Mouse (Mus musculus) intestine, embryonic 16.5 days (tissue): ENCODE data around the gene Crbn. TPM values are rescaled to one million over a fixed set of nuclear protein-coding genes. Genes with fewer than 3 reads are reported as not detected.

Experiments used
- ATAC-seq: fragments of 200-750 bp; cut with Nextera tagmentation; 2 replicates; pipeline ENCODE4 v1.8.0; 2017; ENCODE audit warnings: moderate TSS enrichment, moderate library complexity
- H3K27ac ChIP-seq: fragments of 300-500 bp; sonication (generic); 2 replicates; pipeline ENCODE4 v1.5.1; 2014; ENCODE audit warnings: mild to moderate bottlenecking, low read length
- H3K27me3 ChIP-seq: fragments of 300-500 bp; sonication (generic); replicated peaks from 2 replicates; pipeline ENCODE4 v1.6.1; 2014; ENCODE audit warnings: low read length, control low read depth, mixed read lengths; ENCODE audit not compliant: control insufficient read depth, insufficient read depth
- H3K36me3 ChIP-seq: fragments of 300-500 bp; sonication (generic); 2 replicates; pipeline ENCODE4 v1.6.1; 2014; ENCODE audit warnings: low read length, control low read depth; ENCODE audit not compliant: control insufficient read depth, insufficient read depth
- H3K4me1 ChIP-seq: fragments of 300-500 bp; sonication (generic); 2 replicates; pipeline ENCODE4 v1.6.1; 2014; ENCODE audit warnings: low read length, control low read depth, mixed read lengths; ENCODE audit not compliant: control insufficient read depth, insufficient read depth
- H3K4me2 ChIP-seq: fragments of 300-500 bp; sonication (generic); 2 replicates; pipeline ENCODE4 v1.6.1; 2014; ENCODE audit warnings: low read depth, low read length, control low read depth
- H3K4me3 ChIP-seq: fragments of 300-500 bp; sonication (generic); 2 replicates; pipeline ENCODE4 v1.5.1; 2014; ENCODE audit warnings: mild to moderate bottlenecking, low read length
- H3K9ac ChIP-seq: fragments of 300-500 bp; sonication (generic); 2 replicates; pipeline ENCODE4 v1.6.1; 2014; ENCODE audit warnings: low read depth, low read length
- H3K9me3 ChIP-seq: fragments of 300-500 bp; sonication (generic); 2 replicates; pipeline ENCODE4 v1.6.1; 2016; ENCODE audit warnings: low read length, control low read depth; ENCODE audit not compliant: control insufficient read depth
- WGBS: fragments of 180-500 bp; shearing (Covaris S2); extraction: QIAGEN DNeasy Blood & Tissue Kit; methylation state at CpG from one replicate; pipeline ENCODE4 v1.1.7; 2014; 5-methylcytosine and 5-hydroxymethylcytosine counted together
- polyA plus RNA-seq: library from polyadenylated mRNA; unstranded; fragments of >200 nt; fragmentation: Nextera tagmentation; extraction: Ambion mirVana; gene quantifications from 2 replicates; pipeline ENCODE4 v1.2.1, GENCODE M21; 2015

The Crbn gene
- polyA plus RNA-seq, 1 experiment from 2014 or later, result 36.2 TPM

DNA sequence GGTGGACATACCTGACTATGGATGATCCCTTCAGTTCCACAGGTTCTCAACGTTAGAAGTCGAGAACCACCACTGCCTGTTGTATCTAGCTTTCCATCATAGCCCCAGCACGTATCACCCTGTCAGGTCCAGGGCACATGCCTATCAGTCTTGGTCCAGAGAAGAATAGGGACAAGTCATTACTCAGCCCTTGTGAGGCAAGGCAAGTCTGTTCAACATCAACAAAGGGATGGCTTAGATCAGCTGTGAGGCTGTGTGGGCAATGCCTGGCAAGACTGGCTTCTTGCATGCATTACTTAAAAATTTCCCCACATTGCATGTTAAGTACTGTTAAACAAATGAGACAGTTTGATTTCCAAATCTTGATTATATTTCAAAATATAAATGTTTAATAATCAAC, 52.1 kb downstream of the Crbn start:
- H3K4me3 ChIP-seq, result no peak overlapping the region
- H3K9ac ChIP-seq, result no peak overlapping the region
- H3K27me3 ChIP-seq, result no peaks in the 10 kb centered on the region
- WGBS, result 75% methylated on average over 3 of the region's 3 CpGs
- no peaks in the 10 kb centered on the region for H3K4me1 ChIP-seq
- no peaks in the 10 kb centered on the region for H3K36me3 ChIP-seq
- H3K9me3 ChIP-seq, result no peaks in the 10 kb centered on the region
- ATAC-seq, result no peak
- H3K27ac ChIP-seq, result no peak overlapping the region
- H3K4me2 ChIP-seq, result no peak overlapping the region

DNA sequence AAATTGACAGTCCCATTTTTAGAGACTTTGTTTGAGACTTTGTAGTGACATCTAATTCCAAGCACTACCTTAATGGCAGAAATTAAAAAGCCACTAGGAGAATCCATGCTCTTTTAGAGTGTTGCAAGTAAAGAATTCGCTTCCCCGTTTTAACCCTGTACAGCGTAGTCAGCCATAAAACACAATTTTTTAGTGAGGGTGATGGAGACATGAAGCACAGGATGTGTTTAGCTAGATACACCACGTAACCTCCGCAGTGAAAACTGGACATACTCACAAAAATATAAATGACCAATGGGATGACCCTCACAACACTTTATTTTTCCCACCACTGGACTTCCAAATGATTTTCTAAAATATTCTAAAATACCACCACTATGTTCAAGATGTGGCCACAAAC, 52.6 kb downstream of the Crbn start:
- Histone ChIP-seq H3K27me3 (no peaks in the 10 kb centered on the region), H3K9ac (no peak overlapping the region), H3K27ac (no peak overlapping the region), H3K4me3 (no peak overlapping the region), H3K4me2 (no peak overlapping the region), H3K9me3 (no peaks in the 10 kb centered on the region), H3K36me3 (no peaks in the 10 kb centered on the region), H3K4me1 (no peaks in the 10 kb centered on the region)
- WGBS, result 95% methylated on average over 5 of the region's 5 CpGs
- ATAC-seq, result no peak

DNA sequence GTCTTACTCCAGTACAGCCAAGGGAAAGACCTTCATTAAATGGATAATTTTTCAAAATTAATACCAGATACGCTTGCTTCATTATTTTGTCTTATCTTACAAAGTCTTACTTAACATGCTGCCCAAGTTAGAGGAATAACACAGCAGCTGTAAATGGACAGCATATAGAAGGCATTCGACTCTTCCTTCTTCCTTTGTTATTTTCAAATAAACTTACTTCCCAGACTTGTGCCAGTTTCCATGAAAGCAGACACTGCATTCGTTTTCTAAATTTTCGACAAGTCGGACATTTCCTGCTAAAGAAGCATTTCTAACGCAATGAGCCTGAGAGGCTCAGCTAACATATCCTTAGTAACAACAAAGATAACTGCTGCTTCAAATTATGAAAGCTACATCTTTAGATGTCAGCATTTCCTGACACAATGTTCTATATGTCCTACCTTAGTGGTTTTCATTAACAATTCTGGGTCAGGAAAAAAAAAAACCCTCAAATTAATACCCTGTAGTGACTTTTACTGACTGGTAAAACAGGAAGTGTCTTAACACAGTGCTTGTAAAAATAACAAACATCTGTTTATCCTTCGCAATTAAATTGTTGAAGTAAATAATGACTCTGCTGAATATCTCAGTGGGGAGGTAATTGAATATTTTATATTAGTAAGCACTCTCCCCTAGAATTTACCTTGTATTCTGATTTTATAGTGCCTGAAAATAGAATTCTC, 54.0 kb downstream of the Crbn start:
- Histone ChIP-seq H3K27me3 (no peaks in the 10 kb centered on the region), H3K27ac (no peak overlapping the region), H3K9me3 (no peaks in the 10 kb centered on the region), H3K4me2 (no peak overlapping the region), H3K4me1 (no peaks in the 10 kb centered on the region), H3K9ac (no peak overlapping the region), H3K36me3 (no peaks in the 10 kb centered on the region), H3K4me3 (no peak overlapping the region)
- no peak for ATAC-seq
- 71% methylated on average over 7 of the region's 7 CpGs for WGBS

DNA sequence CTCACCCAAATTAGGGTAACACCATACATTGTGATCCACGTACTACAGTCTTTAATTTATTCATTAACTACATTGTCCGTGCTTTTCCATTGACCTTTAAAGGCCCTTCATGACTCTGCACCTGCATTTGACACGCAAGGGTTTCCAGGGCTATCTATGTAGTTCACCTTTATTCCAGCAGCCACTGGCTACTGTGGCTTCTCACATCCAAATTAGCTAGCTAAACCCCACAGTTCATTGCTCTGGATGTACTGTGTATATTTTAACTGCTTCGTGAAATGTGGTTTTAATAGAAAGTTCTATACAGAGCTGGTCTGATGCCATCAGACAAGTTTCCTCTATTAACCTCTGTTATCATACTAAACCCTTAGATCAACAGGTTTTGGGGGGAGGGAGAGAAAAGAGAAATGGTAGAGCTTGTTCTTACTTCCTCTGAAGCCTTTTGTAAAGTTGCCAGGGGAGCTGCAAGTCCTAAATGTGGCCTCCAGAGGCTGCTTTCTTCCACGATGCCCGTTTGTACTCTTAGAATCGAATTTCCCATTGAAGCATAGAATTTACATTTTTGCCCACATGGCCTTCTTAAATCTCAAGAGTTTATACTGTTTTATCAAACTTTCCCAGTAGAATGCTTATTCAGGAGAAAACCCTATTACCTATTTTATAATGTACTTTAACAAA, 56.2 kb downstream of the Crbn start:
- no peak overlapping the region for H3K4me2 ChIP-seq

DNA sequence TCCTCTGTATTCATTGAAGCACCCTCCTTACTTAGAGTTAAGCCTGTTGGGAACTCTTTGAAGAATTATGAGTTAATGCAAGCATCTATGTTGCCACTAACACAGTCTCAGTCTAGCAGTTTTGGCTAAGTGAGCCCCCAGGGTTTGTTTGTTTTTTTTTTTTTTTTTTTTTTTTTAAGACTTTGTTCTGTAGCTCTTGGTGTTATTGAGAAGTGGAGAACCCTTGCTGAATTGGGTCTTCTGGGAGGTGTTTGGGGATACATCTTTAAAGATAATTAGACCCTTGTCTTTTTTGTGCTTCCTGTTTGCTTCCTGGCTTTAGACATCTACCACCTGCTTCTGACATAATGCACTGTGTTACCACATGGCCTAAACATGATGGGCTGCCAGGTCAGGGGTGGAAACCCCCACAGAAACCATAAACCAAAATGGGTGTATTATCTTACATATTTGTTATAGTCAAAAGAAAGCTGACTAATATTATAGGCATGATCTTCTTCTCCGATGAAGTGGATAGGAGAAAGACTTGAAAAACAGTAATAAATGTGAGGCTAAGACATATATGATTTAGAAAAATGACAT, 59.5 kb downstream of the Crbn start:
- no peaks in the 10 kb centered on the region for H3K36me3 ChIP-seq
- no peak for ATAC-seq
- H3K27me3 ChIP-seq, result no peaks in the 10 kb centered on the region
- no peak overlapping the region for H3K9ac ChIP-seq
- no peak overlapping the region for H3K27ac ChIP-seq
- H3K4me2 ChIP-seq, result no peak overlapping the region
- no peaks in the 10 kb centered on the region for H3K9me3 ChIP-seq
- no peak overlapping the region for H3K4me3 ChIP-seq
- WGBS, result 92% methylated on average over 1 of the region's 1 CpGs
- H3K4me1 ChIP-seq, result no peaks in the 10 kb centered on the region

More for the DNA sequence above, 56.2 kb downstream of the Crbn start:
- Histone ChIP-seq H3K4me3 (no peak overlapping the region), H3K36me3 (no peaks in the 10 kb centered on the region), H3K27me3 (no peaks in the 10 kb centered on the region), H3K27ac (no peak overlapping the region), H3K4me1 (no peaks in the 10 kb centered on the region), H3K9ac (no peak overlapping the region), H3K9me3 (no peaks in the 10 kb centered on the region)
- WGBS, result 77% methylated on average over 7 of the region's 7 CpGs
- ATAC-seq, result no peak

DNA sequence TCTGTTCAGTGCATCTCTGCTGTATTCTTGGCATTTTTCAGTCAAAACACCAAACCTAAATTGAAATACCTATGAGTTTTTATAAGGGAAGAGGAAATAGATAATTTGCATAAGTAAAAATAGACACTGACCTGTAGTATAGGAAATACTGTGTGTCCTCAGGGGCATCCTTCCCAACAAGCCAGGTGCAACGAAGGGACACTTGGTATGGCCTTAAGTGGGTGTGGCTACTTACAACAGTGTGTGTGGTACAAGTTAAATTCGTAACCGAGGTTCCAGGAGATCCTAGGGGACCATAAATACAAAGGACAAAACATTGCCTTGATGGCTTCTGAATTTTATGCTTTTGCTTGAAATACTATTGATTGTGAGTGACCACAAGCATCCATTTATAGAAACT, 61.6 kb downstream of the Crbn start:
- no peak overlapping the region for H3K27ac ChIP-seq
- H3K9ac ChIP-seq, result no peak overlapping the region
- no peaks in the 10 kb centered on the region for H3K36me3 ChIP-seq
- no peaks in the 10 kb centered on the region for H3K27me3 ChIP-seq
- H3K4me3 ChIP-seq, result no peak overlapping the region
- no peak for ATAC-seq
- no peaks in the 10 kb centered on the region for H3K4me1 ChIP-seq
- no peaks in the 10 kb centered on the region for H3K9me3 ChIP-seq
- WGBS, result 80% methylated on average over 3 of the region's 3 CpGs
- no peak overlapping the region for H3K4me2 ChIP-seq

DNA sequence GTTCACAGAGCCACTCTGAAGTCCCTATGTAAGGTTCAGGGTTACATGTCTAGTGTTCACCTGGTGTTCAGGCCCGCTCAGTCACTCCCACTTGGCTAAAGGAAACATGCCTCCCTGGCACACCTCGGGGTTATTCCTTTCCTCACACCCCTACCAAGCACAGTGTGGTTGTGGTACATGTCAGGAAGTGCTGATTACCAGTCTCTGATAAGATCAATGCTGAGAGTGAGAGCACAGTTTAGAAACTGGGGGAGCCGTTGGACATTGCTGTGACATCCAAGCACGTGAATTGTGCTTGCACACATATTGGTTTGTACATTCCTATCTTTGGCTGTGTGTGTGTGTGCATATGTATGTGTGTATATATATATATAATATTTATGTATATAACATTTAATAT, 67.3 kb downstream of the Crbn start:
- Histone ChIP-seq H3K4me2 (no peak overlapping the region), H3K36me3 (no peaks in the 10 kb centered on the region), H3K27me3 (no peaks in the 10 kb centered on the region), H3K4me1 (no peaks in the 10 kb centered on the region), H3K4me3 (no peak overlapping the region), H3K9me3 (no peaks in the 10 kb centered on the region), H3K9ac (no peak overlapping the region), H3K27ac (no peak overlapping the region)
- no peak for ATAC-seq
- WGBS, result 73% methylated on average over 4 of the region's 4 CpGs

Other genes starting within 250 kb of the Crbn start
- gene Il5ra, start 51.0 kb downstream of the Crbn start, polyA plus RNA-seq, result not detected in 2 replicates
- 43.5 and 48.7 TPM in 2 replicates for gene Trnt1, start 31.0 kb downstream of the Crbn start, polyA plus RNA-seq